Mouse (Mus musculus): Measurements from ENCODE around the gene Tns1. TPM values are rescaled to one million over a fixed set of nuclear protein-coding genes. Genes with fewer than 3 reads are reported as not detected.

The Tns1 gene
- polyA plus RNA-seq, 1 experiment from 2014 or later: 12.6 TPM

DNA sequence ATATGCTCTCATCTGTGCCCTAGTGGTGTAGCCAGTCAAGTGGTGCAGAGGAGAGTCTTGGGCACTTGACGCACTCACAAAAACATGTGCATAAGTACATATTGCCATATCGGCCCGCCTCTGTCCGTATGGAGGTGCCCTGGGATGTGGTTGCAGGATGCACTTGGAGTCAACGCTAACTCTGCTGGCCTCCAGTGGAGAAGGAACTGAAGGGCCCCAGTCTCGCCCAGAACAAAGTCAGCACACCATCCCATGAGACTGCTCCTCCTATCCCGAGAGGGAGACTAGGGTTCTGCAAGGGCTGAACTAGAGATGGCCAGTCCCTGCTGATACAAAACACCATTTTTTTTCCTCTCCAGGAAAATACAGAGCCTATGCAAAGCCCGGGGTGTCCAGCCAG is 1.0 kb downstream of the Tns1 start:
- DNase-seq (ENCODE audit: low spot score): no peak

DNA sequence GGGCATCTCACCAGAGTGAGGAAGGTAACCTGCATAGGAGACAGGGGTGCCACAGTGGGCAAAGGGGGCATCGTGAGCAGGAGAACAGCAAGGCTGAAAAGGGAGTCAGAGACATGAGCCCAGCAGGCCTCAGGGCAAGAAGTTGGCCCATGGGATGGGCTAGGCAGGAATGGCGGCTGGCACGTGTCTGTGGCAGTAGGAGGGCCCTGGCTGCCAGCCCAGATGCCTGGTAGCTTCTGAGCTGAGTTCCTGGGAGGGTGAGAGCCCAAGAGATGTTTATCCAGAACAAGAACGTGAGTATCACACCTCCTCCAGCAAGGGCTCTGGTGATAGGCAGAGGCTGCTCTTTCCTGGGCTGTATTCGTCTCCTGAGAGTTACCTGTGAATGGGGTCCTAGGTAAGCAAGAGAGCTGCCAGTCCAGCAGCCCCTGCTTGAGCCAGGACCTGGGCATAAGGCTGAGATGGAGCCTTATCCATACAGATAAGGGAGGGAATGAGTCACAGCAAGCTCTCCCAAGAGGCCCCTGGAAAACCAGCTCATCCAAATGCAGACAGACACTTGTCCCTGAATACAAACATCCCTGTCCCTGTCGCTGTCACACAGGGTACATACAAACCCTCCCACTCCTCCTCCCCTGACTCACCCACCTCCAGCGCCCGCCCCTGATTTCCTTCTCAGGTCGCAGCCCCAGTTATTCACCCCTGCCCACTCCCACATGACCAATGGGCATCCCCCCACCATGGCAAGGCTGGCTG is 2.2 kb downstream of the Tns1 start:
- no peak for DNase-seq (ENCODE audit: low spot score)

GRCm38 (mm10) chr1:74121138-74121537 is 3.1 kb downstream of the Tns1 start:
- no peak for DNase-seq (ENCODE audit: low spot score)

- DNase-seq (ENCODE audit: low spot score): no peak
Measured at GRCm38 (mm10) chr1:74119115-74119514, 5.1 kb downstream of the Tns1 start.

- no peak for DNase-seq (ENCODE audit: low spot score)
Measured at GRCm38 (mm10) chr1:74117876-74118275, 6.4 kb downstream of the Tns1 start.

DNA sequence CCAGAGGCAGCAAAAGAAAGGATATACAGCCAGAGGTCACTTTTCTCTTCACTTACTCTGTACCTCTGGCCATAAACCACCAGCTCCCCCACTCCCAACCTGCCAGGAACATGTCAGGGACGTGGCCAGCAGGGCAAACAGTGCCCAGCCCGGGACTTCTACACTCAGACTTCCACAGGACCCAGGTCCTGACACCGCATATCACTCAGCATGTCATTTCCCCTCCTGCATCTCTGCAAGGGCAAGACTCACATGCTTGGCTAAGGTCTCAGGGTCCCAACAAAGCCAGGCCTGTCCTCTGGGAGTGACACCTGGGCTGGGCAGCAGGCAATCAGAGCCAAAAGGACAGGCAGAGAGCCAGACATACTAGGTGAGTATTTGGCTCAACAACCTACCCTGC is 11.2 kb downstream of the Tns1 start:
- no peak for DNase-seq (ENCODE audit: low spot score)

DNA sequence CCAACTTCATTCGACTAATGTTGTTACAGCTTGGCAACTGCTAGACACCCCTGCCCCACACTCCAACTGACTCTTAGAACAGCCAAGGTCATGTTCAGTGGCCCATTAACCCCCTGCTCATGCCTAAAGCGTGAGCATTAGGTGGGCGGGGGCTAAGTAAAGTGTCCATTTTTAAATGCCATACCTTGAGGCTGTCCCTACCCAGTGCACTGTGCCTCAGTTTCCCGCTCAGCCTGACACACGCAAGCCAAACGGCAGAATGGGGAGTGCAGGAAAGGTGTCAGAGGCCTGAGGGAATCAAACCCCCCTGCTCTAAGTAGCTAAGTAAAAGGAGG is 12.6 kb downstream of the Tns1 start:
- DNase-seq (ENCODE audit: low spot score): no peak

- no peak for DNase-seq (ENCODE audit: low spot score)
Measured at GRCm38 (mm10) chr1:74110932-74111695, 13.1 kb downstream of the Tns1 start.

GRCm38 (mm10) chr1:74109670-74110069 is 14.6 kb downstream of the Tns1 start:
- DNase-seq (ENCODE audit: low spot score): no peak

- DNase-seq (ENCODE audit: low spot score): no peak
Measured at GRCm38 (mm10) chr1:74107931-74108618, 16.2 kb downstream of the Tns1 start.

DNA sequence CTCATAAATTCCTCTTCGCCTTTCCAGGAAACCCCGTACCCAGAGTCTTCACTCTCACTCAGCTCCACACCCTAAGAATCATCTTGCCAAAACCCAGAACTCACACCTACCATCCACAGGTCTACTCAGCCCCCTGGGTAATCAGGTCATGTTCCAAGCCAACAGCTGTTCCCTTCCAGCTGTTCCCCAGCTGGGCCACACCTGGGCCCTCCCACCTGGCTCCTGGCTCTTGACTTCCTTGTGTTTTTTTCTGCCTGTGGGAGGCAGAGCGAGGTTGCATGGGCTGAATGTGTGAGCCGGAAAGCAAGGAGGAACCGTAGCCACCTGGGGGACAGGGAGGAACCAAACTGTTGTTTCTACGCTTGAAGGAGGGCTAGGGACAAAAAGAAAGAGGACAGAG is 18.0 kb downstream of the Tns1 start:
- DNase-seq (ENCODE audit: low spot score): no peak

- no peak for DNase-seq (ENCODE audit: low spot score)
Measured at GRCm38 (mm10) chr1:74105660-74106059, 18.6 kb downstream of the Tns1 start.

GRCm38 (mm10) chr1:74103654-74104353 is 20.4 kb downstream of the Tns1 start:
- DNase-seq (ENCODE audit: low spot score): no peak

GRCm38 (mm10) chr1:74099001-74099435 is 25.2 kb downstream of the Tns1 start:
- no peak for DNase-seq (ENCODE audit: low spot score)

- DNase-seq (ENCODE audit: low spot score): no peak
Measured at GRCm38 (mm10) chr1:74098004-74099000, 25.9 kb downstream of the Tns1 start.

DNA sequence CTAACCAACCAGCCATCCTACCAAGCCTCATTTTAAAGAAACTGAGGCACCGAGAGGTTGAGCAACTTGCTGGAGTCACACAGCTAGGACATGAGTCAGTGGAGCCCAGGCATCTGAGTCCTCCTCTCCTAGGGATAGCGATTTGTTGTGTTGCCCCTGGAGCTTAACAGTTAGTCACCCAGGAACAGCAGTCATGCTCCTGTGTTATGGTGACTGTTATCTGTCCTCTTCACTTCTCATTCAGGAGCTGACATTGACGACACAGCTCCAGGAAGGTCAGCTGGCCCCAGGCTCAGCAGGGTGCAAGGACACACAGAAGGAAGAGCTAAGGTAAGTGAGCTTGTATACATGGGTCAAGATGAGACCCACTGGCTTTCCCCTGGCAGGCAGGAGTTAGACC is 28.5 kb downstream of the Tns1 start:
- no peak for DNase-seq (ENCODE audit: low spot score)

DNA sequence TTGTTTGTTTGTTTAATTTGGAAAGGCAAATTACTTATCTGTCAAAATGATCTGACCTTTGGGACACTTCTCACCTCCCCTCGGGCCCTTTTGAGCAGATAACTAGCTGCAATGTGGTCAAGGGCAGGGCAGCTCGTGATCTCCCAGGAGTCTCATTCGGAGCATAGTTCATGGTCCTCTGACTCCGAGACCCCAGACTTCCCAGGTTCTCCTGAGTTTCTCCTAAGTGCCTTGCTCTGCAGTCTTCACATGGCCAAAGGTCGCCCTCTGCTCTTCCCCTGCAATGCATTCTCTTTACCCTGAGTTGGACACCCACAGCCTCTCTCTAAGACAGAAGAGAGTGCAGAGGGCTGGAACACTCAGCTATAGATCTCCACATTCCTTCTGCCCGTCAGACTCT is 29.0 kb downstream of the Tns1 start:
- no peak for DNase-seq (ENCODE audit: low spot score)

DNA sequence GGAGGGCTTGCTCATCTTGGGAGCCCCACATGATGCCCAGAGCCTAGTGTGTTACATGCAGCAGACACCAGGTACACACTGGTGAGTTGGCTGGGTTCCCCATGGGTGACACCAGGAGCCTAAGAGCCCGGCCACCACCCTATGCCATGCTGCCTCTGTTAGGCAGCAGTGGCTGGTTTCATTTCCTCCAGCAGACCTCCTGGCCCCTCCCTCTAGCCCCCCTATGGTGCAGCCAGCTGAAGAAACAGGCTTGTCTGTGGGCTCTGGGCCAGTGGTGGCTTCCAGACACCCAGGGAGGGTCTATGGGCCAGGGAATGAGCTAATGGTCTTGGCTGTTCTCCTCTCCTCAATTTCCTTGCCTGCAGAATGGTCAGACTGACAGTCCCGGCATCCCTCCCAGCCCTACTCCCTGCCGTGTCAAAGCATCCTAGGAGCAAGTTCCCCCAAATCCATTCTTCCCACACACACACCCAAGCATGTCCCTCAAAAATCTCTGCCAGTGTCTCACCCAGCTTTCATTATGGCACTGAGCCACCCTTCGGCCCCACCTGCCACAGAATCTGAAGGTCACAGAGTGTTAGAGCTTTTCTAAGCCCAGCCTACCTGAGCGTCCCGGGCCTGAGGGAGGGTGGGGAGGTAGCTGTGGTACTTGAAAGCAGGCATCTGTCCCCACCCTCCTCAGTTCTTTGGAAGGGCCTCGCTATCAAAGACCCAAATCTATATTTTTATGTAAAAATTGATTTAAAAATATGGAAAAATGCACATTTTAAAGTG is 29.6 kb downstream of the Tns1 start:
- no peak for DNase-seq (ENCODE audit: low spot score)

GRCm38 (mm10) chr1:74093447-74093846 is 30.8 kb downstream of the Tns1 start:
- DNase-seq (ENCODE audit: low spot score): no peak

- DNase-seq (ENCODE audit: low spot score): no peak
Measured at GRCm38 (mm10) chr1:74092242-74092641, 32.0 kb downstream of the Tns1 start.
